Mouse (Mus musculus): ENCODE data around the gene Gldn. TPM values are rescaled to one million over a fixed set of nuclear protein-coding genes. Genes with fewer than 3 reads are reported as not detected.

Gene Gldn
- polyA plus RNA-seq, 1 experiment = 0.19 TPM

- DNase-seq = no peak
- Histone ChIP-seq H3K36me3 (ENCODE audit: control insufficient read depth, insufficient read depth, low read length) (no peaks in the 10 kb centered on the region), H3K4me1 (replicated peaks; ENCODE audit: control insufficient read depth, insufficient read depth, low read length) (no peaks in the 10 kb centered on the region), H3K27me3 (ENCODE audit: control insufficient read depth, insufficient read depth, low read length) (no peaks in the 10 kb centered on the region), H3K4me3 (ENCODE audit: control insufficient read depth, insufficient read depth, low read length) (no peak overlapping the region), H3K27ac (ENCODE audit: control insufficient read depth, insufficient read depth, low read length) (no peak overlapping the region)
- 94% methylated on average over 4 of the region's 4 CpGs for WGBS
- TF ChIP-seq POLR2A (IDR thresholded peaks at IDR 0.05; ENCODE audit: control insufficient read depth, extremely low read depth, insufficient read depth, low read length, poor library complexity) (no peak), CTCF (IDR thresholded peaks at IDR 0.05; ENCODE audit: borderline replicate concordance, control insufficient read depth, extremely low read depth, insufficient read depth, low read length, poor library complexity) (no peak)
These were observed 11.0 kb upstream of the Gldn start for GRCm38 (mm10) chr9:54275283-54275682.

GRCm38 (mm10) chr9:54279046-54279589 lies 7.2 kb upstream of the Gldn start:
- Histone ChIP-seq H3K4me3 (ENCODE audit: control insufficient read depth, insufficient read depth, low read length) (no peak overlapping the region), H3K27ac (ENCODE audit: control insufficient read depth, insufficient read depth, low read length) (no peak overlapping the region), H3K4me1 (replicated peaks; ENCODE audit: control insufficient read depth, insufficient read depth, low read length) (no peaks in the 10 kb centered on the region), H3K36me3 (ENCODE audit: control insufficient read depth, insufficient read depth, low read length) (no peaks in the 10 kb centered on the region), H3K27me3 (ENCODE audit: control insufficient read depth, insufficient read depth, low read length) (no peaks in the 10 kb centered on the region)
- DNase-seq = no peak
- whole genome bisulfite sequencing = 86% methylated on average over 12 of the region's 12 CpGs
- TF ChIP-seq POLR2A (IDR thresholded peaks at IDR 0.05; ENCODE audit: control insufficient read depth, extremely low read depth, insufficient read depth, low read length, poor library complexity) (no peak), CTCF (IDR thresholded peaks at IDR 0.05; ENCODE audit: borderline replicate concordance, control insufficient read depth, extremely low read depth, insufficient read depth, low read length, poor library complexity) (no peak)

GRCm38 (mm10) chr9:54287804-54288203 lies 1.5 kb downstream of the Gldn start:
- no peaks in the 10 kb centered on the region; the same call in 1 of the 2 replicates for H3K27me3 ChIP-seq (ENCODE audit: control insufficient read depth, insufficient read depth, low read length)
- TF ChIP-seq POLR2A (IDR thresholded peaks at IDR 0.05; ENCODE audit: control insufficient read depth, extremely low read depth, insufficient read depth, low read length, poor library complexity) = no peak
- no peak for TF ChIP-seq CTCF (IDR thresholded peaks at IDR 0.05; ENCODE audit: borderline replicate concordance, control insufficient read depth, extremely low read depth, insufficient read depth, low read length, poor library complexity)
- WGBS = 70% methylated on average over 5 of the region's 5 CpGs
- no peaks in the 10 kb centered on the region for H3K36me3 ChIP-seq (ENCODE audit: control insufficient read depth, insufficient read depth, low read length)
- no peaks in the 10 kb centered on the region for H3K4me1 ChIP-seq (replicated peaks; ENCODE audit: control insufficient read depth, insufficient read depth, low read length)
- H3K27ac ChIP-seq (ENCODE audit: control insufficient read depth, insufficient read depth, low read length) = no peak overlapping the region
- no peak overlapping the region for H3K4me3 ChIP-seq (ENCODE audit: control insufficient read depth, insufficient read depth, low read length)
- no peak for DNase-seq

GRCm38 (mm10) chr9:54299389-54299788 lies 13.1 kb downstream of the Gldn start:
- no peaks in the 10 kb centered on the region for H3K4me1 ChIP-seq (replicated peaks; ENCODE audit: control insufficient read depth, insufficient read depth, low read length)
- H3K4me3 ChIP-seq (ENCODE audit: control insufficient read depth, insufficient read depth, low read length) = no peak overlapping the region
- TF ChIP-seq POLR2A (IDR thresholded peaks at IDR 0.05; ENCODE audit: control insufficient read depth, extremely low read depth, insufficient read depth, low read length, poor library complexity) (no peak), CTCF (IDR thresholded peaks at IDR 0.05; ENCODE audit: borderline replicate concordance, control insufficient read depth, extremely low read depth, insufficient read depth, low read length, poor library complexity) (no peak)
- H3K36me3 ChIP-seq (ENCODE audit: control insufficient read depth, insufficient read depth, low read length) = no peaks in the 10 kb centered on the region
- DNase-seq = no peak
- H3K27ac ChIP-seq (ENCODE audit: control insufficient read depth, insufficient read depth, low read length) = no peak overlapping the region
- WGBS = 91% methylated on average over 3 of the region's 3 CpGs
- no peaks in the 10 kb centered on the region for H3K27me3 ChIP-seq (ENCODE audit: control insufficient read depth, insufficient read depth, low read length)

GRCm38 (mm10) chr9:54299792-54300191 lies 13.5 kb downstream of the Gldn start:
- no peak for DNase-seq
- no peaks in the 10 kb centered on the region for H3K27me3 ChIP-seq (ENCODE audit: control insufficient read depth, insufficient read depth, low read length)
- no peak overlapping the region for H3K27ac ChIP-seq (ENCODE audit: control insufficient read depth, insufficient read depth, low read length)
- H3K4me3 ChIP-seq (ENCODE audit: control insufficient read depth, insufficient read depth, low read length) = no peak overlapping the region
- no peaks in the 10 kb centered on the region for H3K4me1 ChIP-seq (replicated peaks; ENCODE audit: control insufficient read depth, insufficient read depth, low read length)
- H3K36me3 ChIP-seq (ENCODE audit: control insufficient read depth, insufficient read depth, low read length) = no peaks in the 10 kb centered on the region
- TF ChIP-seq POLR2A (IDR thresholded peaks at IDR 0.05; ENCODE audit: control insufficient read depth, extremely low read depth, insufficient read depth, low read length, poor library complexity) (no peak), CTCF (IDR thresholded peaks at IDR 0.05; ENCODE audit: borderline replicate concordance, control insufficient read depth, extremely low read depth, insufficient read depth, low read length, poor library complexity) (no peak)

- WGBS = 77% methylated on average over 4 of the region's 4 CpGs
- H3K27me3 ChIP-seq (ENCODE audit: control insufficient read depth, insufficient read depth, low read length) = no peaks in the 10 kb centered on the region
- TF ChIP-seq POLR2A (IDR thresholded peaks at IDR 0.05; ENCODE audit: control insufficient read depth, extremely low read depth, insufficient read depth, low read length, poor library complexity) = no peak
- no peak for TF ChIP-seq CTCF (IDR thresholded peaks at IDR 0.05; ENCODE audit: borderline replicate concordance, control insufficient read depth, extremely low read depth, insufficient read depth, low read length, poor library complexity)
- no peak overlapping the region for H3K4me3 ChIP-seq (ENCODE audit: control insufficient read depth, insufficient read depth, low read length)
- no peaks in the 10 kb centered on the region for H3K4me1 ChIP-seq (replicated peaks; ENCODE audit: control insufficient read depth, insufficient read depth, low read length)
- no peaks in the 10 kb centered on the region for H3K36me3 ChIP-seq (ENCODE audit: control insufficient read depth, insufficient read depth, low read length)
- no peak for DNase-seq
- no peak overlapping the region for H3K27ac ChIP-seq (ENCODE audit: control insufficient read depth, insufficient read depth, low read length)
These were observed 15.0 kb downstream of the Gldn start for GRCm38 (mm10) chr9:54301255-54301654.

- no peaks in the 10 kb centered on the region for H3K36me3 ChIP-seq (ENCODE audit: control insufficient read depth, insufficient read depth, low read length)
- H3K4me1 ChIP-seq (replicated peaks; ENCODE audit: control insufficient read depth, insufficient read depth, low read length) = no peaks in the 10 kb centered on the region
- no peak for DNase-seq
- H3K4me3 ChIP-seq (ENCODE audit: control insufficient read depth, insufficient read depth, low read length) = no peak overlapping the region
- 90% methylated on average over 1 of the region's 1 CpGs for WGBS
- H3K27me3 ChIP-seq (ENCODE audit: control insufficient read depth, insufficient read depth, low read length) = no peaks in the 10 kb centered on the region
- no peak for TF ChIP-seq CTCF (IDR thresholded peaks at IDR 0.05; ENCODE audit: borderline replicate concordance, control insufficient read depth, extremely low read depth, insufficient read depth, low read length, poor library complexity)
- no peak for TF ChIP-seq POLR2A (IDR thresholded peaks at IDR 0.05; ENCODE audit: control insufficient read depth, extremely low read depth, insufficient read depth, low read length, poor library complexity)
- no peak overlapping the region for H3K27ac ChIP-seq (ENCODE audit: control insufficient read depth, insufficient read depth, low read length)
These were observed 21.9 kb downstream of the Gldn start for GRCm38 (mm10) chr9:54308209-54308608.

Measured in thymus, adult 2 months (tissue).